Mouse (Mus musculus): Measurements from ENCODE around the gene Slc22a14.

- TF ChIP-seq EP300 (IDR thresholded peaks at IDR 0.05; ENCODE audit: insufficient read depth, low read depth, low read length) (no peak), CTCF (IDR thresholded peaks at IDR 0.05; ENCODE audit: low read depth, low read length) (no peak)
These were observed 199.8 kb downstream of the Slc22a14 start for GRCm38 (mm10) chr9:119165548-119165947.
